8 mouse cellular contexts compared by ENCODE assay signal in genomic region chr6:124663424-124663795, GRCm38 (mm10). TPM values are rescaled to one million over a fixed set of nuclear protein-coding genes. Genes with fewer than 3 reads are reported as not detected.
DNase-seq lines count a peak whose midpoint lies in the region; ATAC-seq and TF ChIP-seq lines count a peak whose summit lies in the region.

No protein-coding gene starts in this region.

- WGBS in kidney, adult 2 months: 9% methylated on average over 13 of the region's 13 CpGs
- WGBS in hindbrain, embryonic 15.5 days: 19% methylated on average over 13 of the region's 13 CpGs
- 20% methylated on average over 13 of the region's 13 CpGs for WGBS in midbrain, embryonic 14.5 days

- no peak for ATAC-seq in hindbrain, embryonic 15.5 days (ENCODE audit: low FRiP score, low read depth)
- ATAC-seq in midbrain, embryonic 14.5 days (ENCODE audit: low FRiP score, low TSS enrichment): no peak

- H3K4me2 ChIP-seq in hindbrain, embryonic 15.5 days: peak overlapping the region; percentile 84
- peak overlapping the region; percentile 67 for H3K4me2 ChIP-seq in midbrain, embryonic 14.5 days (ENCODE audit: low read length)

- TF ChIP-seq POLR2A in kidney, adult 2 months (IDR thresholded peaks at IDR 0.05; ENCODE audit: low read depth, low read length): no peak

- TF ChIP-seq CTCF in kidney, adult 2 months (conservative IDR thresholded peaks at IDR 0.05; ENCODE audit: insufficient read depth, insufficient read length, low read depth, low read length): no peak

- peak overlapping the region; percentile 84 for H3K4me3 ChIP-seq in kidney, adult 2 months (ENCODE audit: insufficient read depth, low read depth, low read length)
- H3K4me3 ChIP-seq in brown adipose tissue, adult 24 weeks (ENCODE audit: insufficient read depth, low read depth, low read length): peak overlapping the region; percentile 97
- H3K4me3 ChIP-seq in hindbrain, embryonic 15.5 days: peak overlapping the region; percentile 59
- peak overlapping the region; percentile 63 for H3K4me3 ChIP-seq in midbrain, embryonic 14.5 days (replicated peaks; ENCODE audit: low read depth, low read length)

- H3K27ac ChIP-seq in kidney, adult 2 months (ENCODE audit: insufficient read depth, low read depth, low read length): peak overlapping the region; percentile 90
- peak overlapping the region; percentile 89 for H3K27ac ChIP-seq in brown adipose tissue, adult 24 weeks (replicated peaks; ENCODE audit: low read depth, low read length)
- peak overlapping the region; percentile 86 for H3K27ac ChIP-seq in hindbrain, embryonic 15.5 days (replicated peaks)
- peak overlapping the region; percentile 72 for H3K27ac ChIP-seq in midbrain, embryonic 14.5 days (replicated peaks; ENCODE audit: low read depth, low read length)

- H3K4me1 ChIP-seq in kidney, adult 2 months (ENCODE audit: control insufficient read depth, insufficient read depth, low read length): peaks cover 8% of the 10 kb centered on the region; the same call in 1 of the 2 replicates
- H3K4me1 ChIP-seq in brown adipose tissue, adult 24 weeks (ENCODE audit: control insufficient read depth, insufficient read depth, insufficient read length, low read length): no peaks in the 10 kb centered on the region; the same call in 1 of the 2 replicates
- peaks cover 16% of the 10 kb centered on the region for H3K4me1 ChIP-seq in hindbrain, embryonic 15.5 days (replicated peaks)
- no peaks in the 10 kb centered on the region for H3K4me1 ChIP-seq in midbrain, embryonic 14.5 days (ENCODE audit: control insufficient read depth, insufficient read depth, low read length)

- H3K9me3 ChIP-seq in hindbrain, embryonic 15.5 days: no peaks in the 10 kb centered on the region
- no peaks in the 10 kb centered on the region for H3K9me3 ChIP-seq in midbrain, embryonic 14.5 days (ENCODE audit: control insufficient read depth, low read length)

- H3K36me3 ChIP-seq in kidney, adult 2 months (ENCODE audit: control insufficient read depth, insufficient read depth, low read length): no peaks in the 10 kb centered on the region
- H3K36me3 ChIP-seq in hindbrain, embryonic 15.5 days: no peaks in the 10 kb centered on the region
- H3K36me3 ChIP-seq in midbrain, embryonic 14.5 days (ENCODE audit: control insufficient read depth, insufficient read depth, low read length): no peaks in the 10 kb centered on the region

- H3K9ac ChIP-seq in hindbrain, embryonic 15.5 days: peak overlapping the region; percentile 56
- H3K9ac ChIP-seq in midbrain, embryonic 14.5 days (replicated peaks; ENCODE audit: low read length): peak overlapping the region; percentile 68

- peak; percentile 58 for DNase-seq in kidney, adult 2 months
- DNase-seq in kidney, adult 18-20 months: no peak
- DNase-seq in midbrain, embryonic 14.5 days: no peak
- no peak for DNase-seq in embryo, embryonic 10 days (ENCODE audit: low spot score)
- no peak for DNase-seq in urinary bladder, postnatal 25 days (ENCODE audit: low spot score)
- DNase-seq in frontal cortex, postnatal 25 days (ENCODE audit: low spot score in 2 of 2): no peak

- no peaks in the 10 kb centered on the region for H3K27me3 ChIP-seq in kidney, adult 2 months (replicated peaks; ENCODE audit: control insufficient read depth, insufficient read depth, low read length)
- H3K27me3 ChIP-seq in hindbrain, embryonic 15.5 days: no peaks in the 10 kb centered on the region
- no peaks in the 10 kb centered on the region for H3K27me3 ChIP-seq in midbrain, embryonic 14.5 days (ENCODE audit: control insufficient read depth, insufficient read depth, low read length)

RNA-seq across cellular contexts. Expression of gene Lpcat3, which starts 0.6 kb away (rescaled TPM):
- polyA plus RNA-seq in kidney, adult 2 months (2012; rRNA removed): 215 and 231 TPM in 2 replicates
- polyA plus RNA-seq in brown adipose tissue, adult 24 weeks (2012; ENCODE audit: insufficient read depth, insufficient read length, missing spikeins): 43.7 and 58.4 TPM in 2 replicates
- 46.7 and 49.9 TPM in 2 replicates for polyA plus RNA-seq in hindbrain, embryonic 15.5 days (2015; fragmentation: Nextera tagmentation; extraction: Ambion mirVana)
- polyA plus RNA-seq in midbrain, embryonic 14.5 days (2014; fragmentation: Nextera tagmentation; extraction: Ambion mirVana): 31.9 and 34.6 TPM in 2 replicates

RNA-seq across cellular contexts. Expression of gene C1s2, which starts 27.5 kb away (rescaled TPM):
- 0.18 and 0.20 TPM in 2 replicates for polyA plus RNA-seq in kidney, adult 2 months (2012; rRNA removed)
- polyA plus RNA-seq in brown adipose tissue, adult 24 weeks (2012; ENCODE audit: insufficient read depth, insufficient read length, missing spikeins): not detected in 2 replicates
- polyA plus RNA-seq in hindbrain, embryonic 15.5 days (2015; fragmentation: Nextera tagmentation; extraction: Ambion mirVana): 0.08 and 0.10 TPM in 2 replicates
- 0.08 TPM in 2 replicates for polyA plus RNA-seq in midbrain, embryonic 14.5 days (2014; fragmentation: Nextera tagmentation; extraction: Ambion mirVana)

RNA-seq across cellular contexts. Expression of gene Emg1, which starts 48.6 kb away (rescaled TPM):
- polyA plus RNA-seq in kidney, adult 2 months (2012; rRNA removed): 50.5 and 67.4 TPM in 2 replicates
- 78.3 and 102 TPM in 2 replicates for polyA plus RNA-seq in brown adipose tissue, adult 24 weeks (2012; ENCODE audit: insufficient read depth, insufficient read length, missing spikeins)
- polyA plus RNA-seq in hindbrain, embryonic 15.5 days (2015; fragmentation: Nextera tagmentation; extraction: Ambion mirVana): 100.0 and 104 TPM in 2 replicates
- 111 and 120 TPM in 2 replicates for polyA plus RNA-seq in midbrain, embryonic 14.5 days (2014; fragmentation: Nextera tagmentation; extraction: Ambion mirVana)

RNA-seq across cellular contexts. Expression of gene Phb2, which starts 48.7 kb away (rescaled TPM):
- polyA plus RNA-seq in kidney, adult 2 months (2012; rRNA removed): 181 and 193 TPM in 2 replicates
- 284 and 381 TPM in 2 replicates for polyA plus RNA-seq in brown adipose tissue, adult 24 weeks (2012; ENCODE audit: insufficient read depth, insufficient read length, missing spikeins)
- 260 and 270 TPM in 2 replicates for polyA plus RNA-seq in hindbrain, embryonic 15.5 days (2015; fragmentation: Nextera tagmentation; extraction: Ambion mirVana)
- 249 and 250 TPM in 2 replicates for polyA plus RNA-seq in midbrain, embryonic 14.5 days (2014; fragmentation: Nextera tagmentation; extraction: Ambion mirVana)
